Mouse (Mus musculus): Measurements from ENCODE around the gene Gm28051.

Gm28051 gene

DNA sequence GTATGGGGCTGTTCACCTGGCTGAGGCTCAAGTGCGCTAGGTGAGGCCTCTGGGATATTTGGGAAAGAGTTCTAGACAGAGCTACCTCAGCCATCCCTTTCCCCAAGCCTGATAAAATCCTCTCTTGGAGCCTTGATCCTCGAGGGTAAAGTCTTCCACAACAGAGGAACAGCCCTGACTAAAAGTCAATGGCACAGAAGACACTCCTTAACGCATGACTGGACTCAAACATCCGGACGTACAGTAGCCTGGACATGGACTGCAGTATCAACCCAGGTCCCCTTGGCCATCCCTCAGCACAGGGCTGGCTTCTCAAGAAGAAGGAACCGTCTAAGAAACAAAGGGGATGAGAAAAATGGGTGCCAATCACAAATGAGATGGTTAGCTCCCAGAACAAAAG, 74.1 kb downstream of the Gm28051 start:
- peak; percentile 68 to 71 for DNase-seq

DNA sequence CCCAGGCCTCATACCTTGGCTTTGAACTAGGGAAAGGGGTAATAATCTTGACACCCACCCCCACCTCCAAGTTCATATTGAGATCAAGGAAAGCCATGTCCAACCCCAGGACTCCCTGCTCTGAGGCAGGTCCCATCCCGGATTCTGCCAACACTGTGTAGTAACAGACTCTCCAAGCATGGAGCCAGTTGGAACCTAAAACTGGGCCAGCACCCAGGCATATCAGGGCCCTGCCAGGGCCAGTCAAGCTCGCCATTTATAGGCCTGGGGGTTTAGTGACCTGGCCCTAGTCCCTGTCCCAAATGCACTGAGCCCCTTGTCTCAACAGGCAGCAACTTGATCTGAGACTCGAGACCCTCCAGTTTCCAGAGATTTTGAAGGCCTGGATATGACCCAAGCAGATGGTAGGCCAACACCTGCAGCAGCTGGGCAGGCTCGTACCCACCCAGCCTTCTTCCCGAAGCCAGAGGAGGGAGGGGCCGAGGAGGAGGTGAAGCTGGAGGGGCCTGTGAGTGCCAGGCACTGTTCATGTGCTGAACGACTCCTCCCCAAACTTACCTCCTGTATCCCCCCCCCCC, 74.8 kb downstream of the Gm28051 start:
- no peak for DNase-seq

DNA sequence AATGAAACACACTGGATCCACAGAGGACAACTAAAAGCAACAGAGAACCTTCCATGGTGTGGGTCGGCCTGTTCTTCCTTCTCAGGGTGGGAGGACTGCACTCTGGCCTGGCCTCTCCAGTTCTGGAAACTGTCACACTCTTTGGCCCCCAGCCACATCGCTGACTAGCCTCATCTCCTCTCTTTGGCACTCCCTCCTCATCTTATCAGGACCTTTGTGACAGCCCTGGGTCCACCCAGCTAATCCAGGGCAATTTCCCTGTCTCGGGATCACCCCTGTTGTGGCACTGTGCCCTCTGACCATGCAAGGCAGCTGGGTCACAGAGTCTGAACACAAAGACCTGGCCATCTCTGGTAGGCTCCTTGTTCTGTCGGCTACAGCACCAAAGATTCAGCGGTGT, 75.5 kb downstream of the Gm28051 start:
- no peak for DNase-seq

DNA sequence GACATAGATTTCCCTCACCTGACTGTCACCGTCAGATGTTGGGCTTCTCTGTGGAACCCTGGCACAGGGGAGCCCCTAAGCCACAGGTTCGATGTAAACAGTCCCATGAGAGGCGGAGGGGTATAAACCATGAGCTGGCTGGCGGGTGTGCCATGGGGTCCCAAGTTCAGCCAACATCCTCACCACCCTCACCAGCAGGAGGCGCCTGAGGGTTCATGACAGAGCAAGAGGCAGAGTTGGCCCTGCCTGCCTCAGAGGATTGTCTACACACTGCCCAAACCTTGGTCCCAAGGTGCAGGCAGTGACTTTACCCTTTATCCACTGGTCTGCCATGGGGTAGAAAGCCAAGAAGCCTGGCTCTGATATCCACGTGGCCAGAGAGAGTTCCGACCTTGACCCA, 76.0 kb downstream of the Gm28051 start:
- no peak for DNase-seq

DNA sequence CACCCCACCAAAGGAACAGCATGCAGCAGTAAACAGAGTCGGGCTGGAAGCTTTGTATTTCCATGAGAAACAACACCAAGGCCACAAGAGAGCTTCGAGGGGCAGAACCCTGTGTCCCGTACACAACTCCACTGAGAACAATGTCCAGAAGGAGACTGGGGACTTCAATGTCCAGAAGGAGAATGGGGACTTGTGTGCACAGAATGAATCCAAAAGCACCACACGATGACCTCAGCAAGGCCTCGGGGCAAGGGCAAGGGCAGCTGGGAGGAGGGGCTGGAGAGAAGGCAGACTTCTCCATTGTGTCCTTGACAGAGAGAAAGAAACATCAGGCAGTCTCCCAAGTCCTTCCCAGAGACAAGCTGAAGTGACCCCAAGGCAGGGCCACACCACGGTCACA, 78.7 kb downstream of the Gm28051 start:
- DNase-seq = no peak

DNA sequence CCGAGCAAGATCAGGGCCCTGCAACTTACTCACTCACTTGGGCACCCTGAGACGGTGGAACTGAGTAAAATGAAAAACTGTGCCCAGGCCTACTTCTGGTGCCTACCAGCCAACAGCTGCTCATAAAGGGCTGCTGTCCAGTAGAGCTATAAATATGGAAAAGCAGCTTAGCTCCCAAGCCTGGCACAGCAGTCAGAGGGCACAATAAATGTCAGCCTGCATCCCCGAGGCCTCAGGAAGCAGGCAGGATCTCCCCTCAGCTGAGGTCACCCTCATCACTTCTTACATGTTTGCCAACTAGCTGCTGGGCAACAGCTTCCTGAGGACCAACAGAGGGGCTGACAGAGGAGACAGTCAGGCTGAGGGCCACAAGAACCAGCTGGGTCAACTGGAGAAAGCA, 80.5 kb downstream of the Gm28051 start:
- no peak for DNase-seq

GRCm38 (mm10) chr12:102674556-102674955, 83.0 kb downstream of the Gm28051 start:
- no peak for DNase-seq

GRCm38 (mm10) chr12:102674123-102674522, 83.4 kb downstream of the Gm28051 start:
- no peak for DNase-seq

DNA sequence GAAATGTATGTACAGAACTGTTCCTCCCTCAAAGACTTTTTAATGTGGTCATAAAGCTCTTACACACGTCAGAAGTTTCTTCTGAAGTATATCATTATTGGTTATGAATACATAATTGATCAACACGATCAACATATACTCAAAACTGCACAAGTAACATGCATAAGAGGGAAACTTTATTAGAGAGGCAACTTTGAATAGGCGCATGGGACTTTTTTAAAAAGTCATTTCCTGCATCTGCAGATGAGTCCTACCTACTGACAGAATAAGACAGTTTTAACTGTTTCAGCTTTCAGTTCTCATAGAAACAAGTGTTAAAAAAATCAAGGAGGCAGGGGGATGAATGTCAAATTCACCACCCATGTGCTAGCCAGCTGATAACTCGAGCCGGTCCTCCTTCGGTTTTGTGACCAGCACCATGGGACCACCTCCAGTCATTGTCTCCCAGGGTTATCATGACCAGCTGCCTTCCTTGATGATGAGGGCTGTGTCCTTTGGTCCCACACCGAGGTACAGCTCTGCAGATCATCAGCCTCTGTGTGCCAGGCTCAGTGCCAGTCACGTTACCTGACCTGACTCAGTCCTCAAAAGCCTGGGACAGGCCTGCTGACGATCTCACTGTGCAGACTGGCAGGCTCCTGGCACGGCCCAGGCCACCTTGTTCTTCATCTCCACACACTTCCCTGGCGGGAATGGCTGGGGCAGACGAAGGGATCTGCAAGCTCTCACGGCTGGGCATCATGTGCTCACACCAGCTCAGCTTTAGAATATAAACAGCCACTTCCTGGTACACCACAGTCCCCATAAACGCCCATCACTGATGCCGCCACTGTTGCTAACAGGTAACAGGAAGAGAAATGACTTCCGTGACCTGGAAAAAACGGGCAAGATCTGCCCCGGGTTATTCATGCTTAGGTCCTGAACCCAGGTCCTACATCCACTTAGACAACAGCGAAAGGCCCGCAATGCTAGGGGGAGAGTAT, 84.4 kb downstream of the Gm28051 start:
- peak; percentile 58 to 63 for DNase-seq

DNA sequence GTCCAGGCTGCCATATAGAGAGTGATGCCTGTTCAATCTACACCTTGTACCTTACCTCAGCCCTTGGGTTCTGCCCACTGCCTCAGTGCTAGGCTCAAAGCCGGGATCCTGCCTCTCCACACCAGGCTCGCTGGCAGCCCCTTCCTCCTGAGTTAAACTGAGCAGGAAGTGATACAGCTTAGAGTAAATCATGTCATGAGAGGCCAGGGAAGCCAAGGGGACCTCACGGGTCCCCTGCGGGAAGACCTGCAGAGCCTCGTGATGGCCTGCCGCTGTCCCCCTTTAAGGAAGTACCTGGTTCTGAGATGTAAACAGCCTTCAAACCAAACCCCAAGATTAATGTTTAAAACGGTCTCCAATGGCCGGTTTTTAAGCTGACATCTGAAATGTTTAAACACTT, 85.4 kb downstream of the Gm28051 start:
- no peak for DNase-seq

- no peak for DNase-seq
Observed at GRCm38 (mm10) chr12:102670848-102671247, 86.7 kb downstream of the Gm28051 start.

Data from kidney, adult 8-10 months (tissue).